Mouse (Mus musculus) kidney, postnatal 0 days (tissue): ENCODE measurements around the gene Fam114a2. TPM values are rescaled to one million over a fixed set of nuclear protein-coding genes. Genes with fewer than 3 reads are reported as not detected.

Source experiments
- ATAC-seq: fragments of 200-750 bp; cut with Nextera tagmentation; replicated peaks from 2 replicates; pipeline ENCODE4 v1.8.0; 2017; ENCODE audit warnings: low read depth, moderate number of reproducible peaks, moderate TSS enrichment, moderate library complexity; ENCODE audit not compliant: low FRiP score
- DNase-seq: peaks from one replicate; pipeline ENCODE4 v3.0.0-alpha.2; 2016; ENCODE audit warnings: low spot score
- H3K27ac ChIP-seq: fragments of 300-500 bp; sonication (generic); 2 replicates; pipeline ENCODE4 v1.5.1; 2014; ENCODE audit warnings: mild to moderate bottlenecking
- H3K27me3 ChIP-seq: fragments of 300-500 bp; sonication (generic); 2 replicates; pipeline ENCODE4 v1.6.1; 2014; ENCODE audit warnings: low read length, mixed read lengths; ENCODE audit not compliant: insufficient read depth
- H3K36me3 ChIP-seq: fragments of 300-500 bp; sonication (generic); 2 replicates; pipeline ENCODE4 v1.6.1; 2014; ENCODE audit warnings: low read length, mixed read lengths; ENCODE audit not compliant: insufficient read depth
- H3K4me1 ChIP-seq: fragments of 300-500 bp; sonication (generic); replicated peaks from 2 replicates; pipeline ENCODE4 v1.6.1; 2014; ENCODE audit warnings: antibody characterized with exemption, low read length, mixed read lengths; ENCODE audit not compliant: insufficient read depth
- H3K4me2 ChIP-seq: fragments of 300-500 bp; sonication (generic); 2 replicates; pipeline ENCODE4 v1.6.1; 2014; ENCODE audit warnings: mild to moderate bottlenecking, low read length, moderate library complexity, mixed read lengths
- H3K4me3 ChIP-seq: fragments of 300-500 bp; sonication (generic); replicated peaks from 2 replicates; pipeline ENCODE4 v1.5.1; 2014; ENCODE audit warnings: low read depth, low read length
- H3K9ac ChIP-seq: fragments of 300-500 bp; sonication (generic); 2 replicates; pipeline ENCODE4 v1.6.1; 2014; ENCODE audit warnings: low read depth, low read length
- H3K9me3 ChIP-seq: fragments of 300-500 bp; sonication (generic); replicated peaks from 2 replicates; pipeline ENCODE4 v1.6.1; 2016; ENCODE audit warnings: low read length, inconsistent platforms, mixed read lengths
- CTCF ChIP-seq: IDR thresholded peaks from 2 replicates; pipeline ENCODE4 v1.5.1; 2016; ENCODE audit warnings: antibody characterized with exemption, low read depth, mild to moderate bottlenecking, moderate library complexity
- WGBS: fragments of 180-500 bp; shearing (Covaris S2); extraction: QIAGEN DNeasy Blood & Tissue Kit; methylation state at CpG from one replicate; pipeline ENCODE4 v1.1.7; 2014; 5-methylcytosine and 5-hydroxymethylcytosine counted together
- polyA plus RNA-seq: library from polyadenylated mRNA; unstranded; fragments of >200 nt; fragmentation: Nextera tagmentation; extraction: Ambion mirVana; gene quantifications from 2 replicates; pipeline ENCODE4 v1.2.1, GENCODE M21; 2015

Fam114a2 gene
- polyA plus RNA-seq, 1 experiment from 2014 or later = 70.1 TPM

GRCm38 (mm10) chr11:57475119-57475518 is 43.3 kb downstream of the Fam114a2 start:
- Histone ChIP-seq H3K27me3 (no peaks in the 10 kb centered on the region), H3K4me3 (no peak overlapping the region), H3K9me3 (no peaks in the 10 kb centered on the region), H3K4me2 (no peak overlapping the region), H3K36me3 (0 out of 2 replicates have a peak, but pooled peaks cover 3% of the 10 kb centered on the region), H3K4me1 (no peaks in the 10 kb centered on the region), H3K27ac (no peak overlapping the region), H3K9ac (no peak overlapping the region)
- DNase-seq (peak; percentile 61), ATAC-seq (no peak)
- TF ChIP-seq CTCF = peak; percentile 80
- whole genome bisulfite sequencing = 50% methylated on average over 6 of the region's 6 CpGs

GRCm38 (mm10) chr11:57474296-57474941 is 44.0 kb downstream of the Fam114a2 start:
- no peak for TF ChIP-seq CTCF
- no peaks in the 10 kb centered on the region for H3K9me3 ChIP-seq
- 71% methylated on average over 6 of the region's 6 CpGs for WGBS
- ATAC-seq (no peak), DNase-seq (no peak)
- H3K27me3 ChIP-seq = no peaks in the 10 kb centered on the region
- H3K4me3 ChIP-seq = no peak overlapping the region
- H3K4me2 ChIP-seq = no peak overlapping the region
- H3K36me3 ChIP-seq = 0 out of 2 replicates have a peak, but pooled peaks cover 3% of the 10 kb centered on the region
- H3K4me1 ChIP-seq = no peaks in the 10 kb centered on the region
- no peak overlapping the region for H3K27ac ChIP-seq
- no peak overlapping the region for H3K9ac ChIP-seq

- no peak for TF ChIP-seq CTCF
- no peak overlapping the region for H3K4me2 ChIP-seq
- H3K4me1 ChIP-seq = no peaks in the 10 kb centered on the region
- no peaks in the 10 kb centered on the region for H3K9me3 ChIP-seq
- 84% methylated on average over 7 of the region's 7 CpGs for WGBS
- H3K36me3 ChIP-seq = no peaks in the 10 kb centered on the region
- H3K9ac ChIP-seq = no peak overlapping the region
- no peak overlapping the region for H3K4me3 ChIP-seq
- H3K27ac ChIP-seq = no peak overlapping the region
- H3K27me3 ChIP-seq = no peaks in the 10 kb centered on the region
- ATAC-seq (no peak), DNase-seq (no peak)
These were observed 47.4 kb downstream of the Fam114a2 start for GRCm38 (mm10) chr11:57470979-57471378.

- Histone ChIP-seq H3K36me3 (no peaks in the 10 kb centered on the region), H3K27ac (no peak overlapping the region), H3K9me3 (no peaks in the 10 kb centered on the region), H3K27me3 (no peaks in the 10 kb centered on the region), H3K9ac (no peak overlapping the region), H3K4me3 (no peak overlapping the region), H3K4me1 (no peaks in the 10 kb centered on the region), H3K4me2 (no peak overlapping the region)
- no peak for TF ChIP-seq CTCF
- WGBS = 58% methylated on average over 6 of the region's 6 CpGs
- no peak for ATAC-seq
- DNase-seq = no peak
These were observed 48.4 kb downstream of the Fam114a2 start for GRCm38 (mm10) chr11:57470056-57470455.

GRCm38 (mm10) chr11:57468706-57469105 is 49.7 kb downstream of the Fam114a2 start:
- peak; percentile 30; the same call in 1 of the 2 replicates for TF ChIP-seq CTCF
- H3K4me1 ChIP-seq = no peaks in the 10 kb centered on the region
- 79% methylated on average over 4 of the region's 4 CpGs for WGBS
- no peaks in the 10 kb centered on the region for H3K36me3 ChIP-seq
- no peak for DNase-seq
- no peaks in the 10 kb centered on the region for H3K9me3 ChIP-seq
- H3K27me3 ChIP-seq = no peaks in the 10 kb centered on the region
- H3K4me2 ChIP-seq = no peak overlapping the region
- H3K4me3 ChIP-seq = no peak overlapping the region
- ATAC-seq = no peak
- H3K27ac ChIP-seq = no peak overlapping the region
- H3K9ac ChIP-seq = no peak overlapping the region

- ATAC-seq = 0 out of 2 replicates have a peak, but pooled peaks have one; percentile 54
- peak; percentile 85 for DNase-seq
These were observed 51.0 kb downstream of the Fam114a2 start for GRCm38 (mm10) chr11:57467159-57468110.

More at GRCm38 (mm10) chr11:57467159-57468110, 51.0 kb downstream of the Fam114a2 start:
- peak; percentile 88 for TF ChIP-seq CTCF
- H3K27ac ChIP-seq = no peak overlapping the region
- no peaks in the 10 kb centered on the region for H3K27me3 ChIP-seq
- no peaks in the 10 kb centered on the region for H3K36me3 ChIP-seq
- no peaks in the 10 kb centered on the region for H3K9me3 ChIP-seq
- 57% methylated on average over 23 of the region's 23 CpGs for whole genome bisulfite sequencing
- no peaks in the 10 kb centered on the region for H3K4me1 ChIP-seq
- H3K9ac ChIP-seq = no peak overlapping the region
- H3K4me3 ChIP-seq = no peak overlapping the region
- H3K4me2 ChIP-seq = no peak overlapping the region
